Mouse (Mus musculus): ENCODE measurements at regions not wholly inside any gene's neighbourhood (a gene's known extent, or its start where the extent isn't known, plus 50 kb on each side); places are given as distances from the start of the nearest gene placed in this dataset.

DNA sequence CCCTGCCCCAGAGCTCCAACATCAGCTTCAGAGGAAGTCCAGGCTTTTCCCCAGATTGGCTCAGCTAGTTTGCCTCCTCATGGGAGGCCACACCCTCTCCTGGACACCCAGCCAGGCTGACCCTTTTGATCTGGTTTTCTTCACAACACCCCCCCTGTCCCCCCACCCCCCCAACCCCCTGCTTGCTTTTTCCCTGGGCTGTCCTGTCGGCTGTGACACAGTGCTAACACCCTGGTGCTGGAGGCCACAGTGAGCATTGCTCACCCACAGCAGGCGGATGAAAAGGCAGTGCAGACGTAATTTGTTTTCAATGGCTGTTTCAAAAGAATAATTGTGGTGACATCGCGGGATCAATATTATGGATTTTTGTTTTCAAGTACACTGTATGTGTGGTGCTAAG is 333.8 kb upstream of the Zfp507 start:
- TF ChIP-seq CTCF (IDR thresholded peaks at IDR 0.05; ENCODE audit: control insufficient read depth, insufficient read depth, insufficient read length) (no peak), USF1 (IDR thresholded peaks at IDR 0.05; ENCODE audit: low read depth) (no peak), CEBPB (IDR thresholded peaks at IDR 0.05; ENCODE audit: low read depth) (no peak)
